Mouse (Mus musculus): Measurements from ENCODE around the gene Thtpa.

GRCm38 (mm10) chr14:55105386-55105785 lies 10.8 kb downstream of the Thtpa start:
- TF ChIP-seq CTCF (IDR thresholded peaks at IDR 0.05; ENCODE audit: low read depth) (no peak), EP300 (optimal IDR thresholded peaks at IDR 0.05) (no peak)

Data from stomach, postnatal 0 days (tissue).